Mouse (Mus musculus) heart, embryonic 12.5 days (tissue): ENCODE measurements around the gene Ppy. TPM values are rescaled to one million over a fixed set of nuclear protein-coding genes. Genes with fewer than 3 reads are reported as not detected.

Experiments
- ATAC-seq: fragments of 200-750 bp; cut with Nextera tagmentation; 2 replicates; pipeline ENCODE4 v1.8.0; 2017; ENCODE audit warnings: moderate TSS enrichment, moderate library complexity; ENCODE audit not compliant: insufficient number of reproducible peaks, low FRiP score
- H3K27ac ChIP-seq: fragments of 300-500 bp; sonication (generic); 2 replicates; pipeline ENCODE4 v1.5.1; 2016; ENCODE audit warnings: mild to moderate bottlenecking, moderate library complexity; ENCODE audit not compliant: poor library complexity, severe bottlenecking
- H3K27me3 ChIP-seq: fragments of 300-500 bp; sonication (generic); replicated peaks from 2 replicates; pipeline ENCODE4 v1.6.1; 2016; ENCODE audit warnings: mild to moderate bottlenecking, moderate library complexity
- H3K36me3 ChIP-seq: fragments of 300-500 bp; sonication (generic); 2 replicates; pipeline ENCODE4 v1.6.1; 2016; ENCODE audit warnings: mild to moderate bottlenecking, moderate library complexity
- H3K4me1 ChIP-seq: fragments of 300-500 bp; sonication (generic); replicated peaks from 2 replicates; pipeline ENCODE4 v1.6.1; 2016; ENCODE audit warnings: mild to moderate bottlenecking
- H3K4me2 ChIP-seq: fragments of 300-500 bp; sonication (generic); 2 replicates; pipeline ENCODE4 v1.6.1; 2016; ENCODE audit warnings: mild to moderate bottlenecking, moderate library complexity
- H3K4me3 ChIP-seq: fragments of 300-500 bp; sonication (generic); 2 replicates; pipeline ENCODE4 v1.5.1; 2016; ENCODE audit warnings: mild to moderate bottlenecking
- H3K9ac ChIP-seq: fragments of 300-500 bp; sonication (generic); 2 replicates; pipeline ENCODE4 v1.6.1; 2016; ENCODE audit warnings: mild to moderate bottlenecking, moderate library complexity
- H3K9me3 ChIP-seq: fragments of 300-500 bp; sonication (generic); replicated peaks from 2 replicates; pipeline ENCODE4 v1.6.1; 2016; ENCODE audit warnings: mild to moderate bottlenecking, moderate library complexity
- WGBS: fragments of 180-500 bp; shearing (Covaris S2); methylation state at CpG from one replicate; pipeline ENCODE4 v1.1.7; 2016; 5-methylcytosine and 5-hydroxymethylcytosine counted together
- polyA plus RNA-seq: library from polyadenylated mRNA; unstranded; fragments of >200 nt; fragmentation: Nextera tagmentation; extraction: Ambion mirVana; gene quantifications from 2 replicates; pipeline ENCODE4 v1.2.1, GENCODE M21; 2016

The Ppy gene
- polyA plus RNA-seq, 1 experiment from 2014 or later: not detected

- Histone ChIP-seq H3K4me3 (peak within 1 kb of the TSS; percentile 62), H3K36me3 (peaks cover 10% of the 10 kb centered on the region; the same call in 1 of the 2 replicates), H3K4me1 (peaks cover 21% of the 10 kb centered on the region), H3K9ac (peak within 1 kb of the TSS; percentile 78), H3K27ac (peak within 1 kb of the TSS; percentile 83), H3K4me2 (peak within 1 kb of the TSS; percentile 91), H3K9me3 (no peaks in the 10 kb centered on the region), H3K27me3 (no peaks in the 10 kb centered on the region)
- peak; percentile 81 for ATAC-seq
- WGBS: 0% methylated on average over 47 of the region's 49 CpGs
Observed at GRCm38 (mm10) chr11:102087931-102088898, 12.9 kb downstream of the Ppy start, which contains the start of gene Mpp2. Gene Mpp2 (minus strand): TSS chr11:102088515.

GRCm38 (mm10) chr11:102087081-102087751 is 13.9 kb downstream of the Ppy start:
- Histone ChIP-seq H3K27me3 (no peaks in the 10 kb centered on the region), H3K27ac (peak overlapping the region; percentile 83), H3K4me3 (peak overlapping the region; percentile 62), H3K36me3 (peaks cover 10% of the 10 kb centered on the region; the same call in 1 of the 2 replicates), H3K4me2 (peak overlapping the region; percentile 91), H3K4me1 (peaks cover 31% of the 10 kb centered on the region), H3K9me3 (no peaks in the 10 kb centered on the region), H3K9ac (peak overlapping the region; percentile 78)
- WGBS: under 1% methylated on average over 39 of the region's 39 CpGs
- peak; percentile 77 for ATAC-seq

GRCm38 (mm10) chr11:102086331-102086730 is 14.8 kb downstream of the Ppy start:
- 0 out of 2 replicates have a peak, but pooled peaks cover 2% of the 10 kb centered on the region for H3K27me3 ChIP-seq
- ATAC-seq: no peak
- peak overlapping the region; percentile 78 for H3K9ac ChIP-seq
- WGBS: 28% methylated on average over 3 of the region's 3 CpGs
- H3K4me1 ChIP-seq: peaks cover 36% of the 10 kb centered on the region
- H3K4me3 ChIP-seq: peak overlapping the region; percentile 62
- H3K27ac ChIP-seq: peak overlapping the region; percentile 83
- H3K9me3 ChIP-seq: no peaks in the 10 kb centered on the region
- H3K36me3 ChIP-seq: peaks cover 10% of the 10 kb centered on the region; the same call in 1 of the 2 replicates
- H3K4me2 ChIP-seq: peak overlapping the region; percentile 91

GRCm38 (mm10) chr11:102084159-102084558 is 17.0 kb downstream of the Ppy start:
- ATAC-seq: no peak
- WGBS: 41% methylated on average over 7 of the region's 7 CpGs
- peaks cover 27% of the 10 kb centered on the region for H3K4me1 ChIP-seq

GRCm38 (mm10) chr11:102083193-102083592 is 17.9 kb downstream of the Ppy start:
- H3K27me3 ChIP-seq: peaks cover 10% of the 10 kb centered on the region
- no peak for ATAC-seq
- no peak overlapping the region for H3K27ac ChIP-seq
- H3K9me3 ChIP-seq: no peaks in the 10 kb centered on the region
- H3K36me3 ChIP-seq: peaks cover 29% of the 10 kb centered on the region
- peak overlapping the region; percentile 73; the same call in 1 of the 2 replicates for H3K4me2 ChIP-seq
- H3K4me3 ChIP-seq: no peak overlapping the region
- WGBS: 53% methylated on average over 4 of the region's 4 CpGs
- no peak overlapping the region for H3K9ac ChIP-seq
- H3K4me1 ChIP-seq: peaks cover 27% of the 10 kb centered on the region

More at GRCm38 (mm10) chr11:102084159-102084558, 17.0 kb downstream of the Ppy start:
- Histone ChIP-seq H3K9me3 (no peaks in the 10 kb centered on the region), H3K4me3 (no peak overlapping the region), H3K9ac (no peak overlapping the region), H3K27me3 (peaks cover 10% of the 10 kb centered on the region), H3K27ac (no peak overlapping the region), H3K4me2 (no peak overlapping the region), H3K36me3 (peaks cover 20% of the 10 kb centered on the region)

- peak overlapping the region; percentile 73 for H3K4me2 ChIP-seq
- peaks cover 31% of the 10 kb centered on the region for H3K36me3 ChIP-seq
- no peaks in the 10 kb centered on the region for H3K9me3 ChIP-seq
- 2% methylated on average over 18 of the region's 18 CpGs for WGBS
- no peak overlapping the region for H3K27ac ChIP-seq
- peaks cover 27% of the 10 kb centered on the region for H3K4me1 ChIP-seq
- peak overlapping the region; percentile 38 for H3K4me3 ChIP-seq
- peak; percentile 81 for ATAC-seq
- peak overlapping the region; percentile 57 for H3K9ac ChIP-seq
- H3K27me3 ChIP-seq: peaks cover 10% of the 10 kb centered on the region
Observed at GRCm38 (mm10) chr11:102082322-102082721, 18.8 kb downstream of the Ppy start.

GRCm38 (mm10) chr11:102073722-102074121 is 27.4 kb downstream of the Ppy start:
- Histone ChIP-seq H3K4me2 (no peak overlapping the region), H3K4me1 (peaks cover 7% of the 10 kb centered on the region), H3K4me3 (no peak overlapping the region), H3K9me3 (no peaks in the 10 kb centered on the region), H3K27me3 (no peaks in the 10 kb centered on the region), H3K9ac (no peak overlapping the region), H3K36me3 (peaks cover 27% of the 10 kb centered on the region), H3K27ac (no peak overlapping the region)
- 88% methylated on average over 14 of the region's 14 CpGs for WGBS
- no peak for ATAC-seq

- Histone ChIP-seq H3K4me2 (no peak overlapping the region), H3K4me1 (peaks cover 7% of the 10 kb centered on the region), H3K9ac (no peak overlapping the region), H3K27ac (no peak overlapping the region), H3K9me3 (no peaks in the 10 kb centered on the region), H3K36me3 (peaks cover 20% of the 10 kb centered on the region), H3K4me3 (no peak overlapping the region), H3K27me3 (no peaks in the 10 kb centered on the region)
- ATAC-seq: no peak
- 73% methylated on average over 5 of the region's 5 CpGs for WGBS
Observed at GRCm38 (mm10) chr11:102072729-102073128, 28.4 kb downstream of the Ppy start.

GRCm38 (mm10) chr11:102070426-102070825 is 30.7 kb downstream of the Ppy start:
- no peaks in the 10 kb centered on the region for H3K9me3 ChIP-seq
- peak overlapping the region; percentile 58; the same call in 1 of the 2 replicates for H3K9ac ChIP-seq
- WGBS: 2% methylated on average over 13 of the region's 13 CpGs
- H3K4me3 ChIP-seq: peak overlapping the region; percentile 12; the same call in 1 of the 2 replicates
- H3K27me3 ChIP-seq: no peaks in the 10 kb centered on the region
- H3K4me2 ChIP-seq: peak overlapping the region; percentile 64
- H3K27ac ChIP-seq: no peak overlapping the region
- peaks cover 12% of the 10 kb centered on the region; the same call in 1 of the 2 replicates for H3K36me3 ChIP-seq
- ATAC-seq: 0 out of 2 replicates have a peak, but pooled peaks have one; percentile 33
- H3K4me1 ChIP-seq: peaks cover 7% of the 10 kb centered on the region

- Histone ChIP-seq H3K4me1 (peaks cover 7% of the 10 kb centered on the region), H3K9me3 (no peaks in the 10 kb centered on the region), H3K9ac (no peak overlapping the region), H3K4me2 (no peak overlapping the region), H3K27ac (no peak overlapping the region), H3K36me3 (peaks cover 11% of the 10 kb centered on the region; the same call in 1 of the 2 replicates), H3K27me3 (no peaks in the 10 kb centered on the region), H3K4me3 (no peak overlapping the region)
- no peak for ATAC-seq
- 56% methylated on average over 11 of the region's 11 CpGs for WGBS
Observed at GRCm38 (mm10) chr11:102069633-102070032, 31.5 kb downstream of the Ppy start.

- ATAC-seq: no peak
- WGBS: 33% methylated on average over 2 of the region's 2 CpGs
Observed at GRCm38 (mm10) chr11:102068969-102069368, 32.1 kb downstream of the Ppy start.

More at GRCm38 (mm10) chr11:102068969-102069368, 32.1 kb downstream of the Ppy start:
- Histone ChIP-seq H3K9ac (no peak overlapping the region), H3K36me3 (peaks cover 11% of the 10 kb centered on the region), H3K4me3 (no peak overlapping the region), H3K27me3 (no peaks in the 10 kb centered on the region), H3K4me2 (no peak overlapping the region), H3K27ac (no peak overlapping the region), H3K4me1 (peaks cover 7% of the 10 kb centered on the region), H3K9me3 (no peaks in the 10 kb centered on the region)
